Mouse (Mus musculus): ENCODE measurements around the gene F2.

GRCm38 (mm10) chr2:91683919-91684318 lies 47.7 kb upstream of the F2 start:
- TF ChIP-seq CTCF (IDR thresholded peaks at IDR 0.05; ENCODE audit: low read depth) (no peak), EP300 (IDR thresholded peaks at IDR 0.05; ENCODE audit: low read depth) (no peak)
